22 mouse cellular contexts compared by ENCODE assay signal in genomic region chr12:105948322-105948721, GRCm38 (mm10).
A peak's percentile ranks its signal among the peaks of the same experiment; 100 is the strongest.
DNase-seq lines count a peak whose midpoint lies in the region; ATAC-seq and TF ChIP-seq lines count a peak whose summit lies in the region.
"Had no signal": no experiment of that assay in that cellular context is flagged by ENCODE, and none has a peak within 500 bp of the region (broad histone marks: within the 10 kb centered on the region; RNA-seq: fewer than 3 reads in every experiment).

No protein-coding gene starts in this region.

- no peak for TF ChIP-seq RAD21 in CH12.LX (IDR thresholded peaks at IDR 0.05; ENCODE audit: low read depth, low read length)
- TF ChIP-seq RAD21 in MEL (IDR thresholded peaks at IDR 0.05; ENCODE audit: low read depth, low read length), result no peak

- TF ChIP-seq POLR2A in CH12.LX (IDR thresholded peaks at IDR 0.05; ENCODE audit: low read depth, low read length) (no peak), MEL (IDR thresholded peaks at IDR 0.05; ENCODE audit: control insufficient read depth in 1 of 2, insufficient read depth in 1 of 2, low read depth in 1 of 2, low read length in 2 of 2, poor library complexity in 1 of 2) (no peak)

- in situ Hi-C loops in CH12.LX (cut with MboI; ENCODE audit: low pct_ligation_motif_present, low pct_unique_long_range_greater_than_20kb, low sequenced_read_pairs), result no loop called here

- no peak for ATAC-seq in midbrain, embryonic 11.5 days (ENCODE audit: low FRiP score)
- ATAC-seq in midbrain, embryonic 13.5 days, result no peak
- ATAC-seq: activated CD4-positive, CD25-positive, alpha-beta regulatory T cell, adult 4 months; CD4-positive, CD25-positive, alpha-beta regulatory T cell, adult 4 months; Patski had no signal

- TF ChIP-seq EP300 in CH12.LX (IDR thresholded peaks at IDR 0.05; ENCODE audit: low read length) (no peak), MEL (IDR thresholded peaks at IDR 0.05; ENCODE audit: low read depth in 1 of 2, low read length in 2 of 2) (no peak)

- H3K9ac ChIP-seq in midbrain, embryonic 11.5 days (ENCODE audit: low read length), result no peak overlapping the region
- no peak overlapping the region for H3K9ac ChIP-seq in midbrain, embryonic 13.5 days (replicated peaks)
- H3K9ac ChIP-seq in CH12.LX (ENCODE audit: insufficient read depth, low read depth) (no peak overlapping the region), MEL (ENCODE audit: control insufficient read depth, low read depth, low read length, poor library complexity, severe bottlenecking) (no peak overlapping the region)

- TF ChIP-seq CTCF in CH12.LX (conservative IDR thresholded peaks at IDR 0.05 in 1 of 2, IDR thresholded peaks at IDR 0.05 in 1 of 2; ENCODE audit: low read depth in 2 of 2, low read length in 2 of 2) (no peak), MEL (IDR thresholded peaks at IDR 0.05 in 2 of 3, conservative IDR thresholded peaks at IDR 0.05 in 1 of 3; ENCODE audit: control insufficient read depth in 1 of 3, insufficient read depth in 1 of 3, low read depth in 2 of 3, low read length in 3 of 3, poor library complexity in 1 of 3, severe bottlenecking in 1 of 3) (no peak)

- DNase-seq in midbrain, embryonic 11.5 days (ENCODE audit: low spot score, missing footprints), result peak; percentile 39
- DNase-seq in CH12.LX (ENCODE audit: extremely low read depth) (no peak), MEL (ENCODE audit: low read depth, low spot score) (no peak)
- no peak for DNase-seq in spleen, adult 12 weeks (ENCODE audit: low spot score)
- no peak for DNase-seq in spleen, postnatal 14 days (ENCODE audit: low spot score in 2 of 2)
- DNase-seq: adrenal gland, adult 2 months; adrenal gland, adult 8-10 months; adrenal gland, postnatal 10 days; adrenal gland, postnatal 14 days; adrenal gland, postnatal 25 days; adrenal gland, postnatal 36 days; B cell, adult 2 months; cerebellum, adult 11 months; cerebellum, adult 11-12 months; cerebellum, adult 18-20 months; cerebellum, adult 2 months; cerebellum, adult 8-10 months had no signal

- H3K27me3 ChIP-seq in midbrain, embryonic 11.5 days (ENCODE audit: control insufficient read depth, insufficient read depth, low read length), result no peaks in the 10 kb centered on the region
- no peaks in the 10 kb centered on the region for H3K27me3 ChIP-seq in midbrain, embryonic 13.5 days
- H3K27me3 ChIP-seq in CH12.LX (replicated peaks), result no peaks in the 10 kb centered on the region
- no peaks in the 10 kb centered on the region for H3K27me3 ChIP-seq in MEL (ENCODE audit: control insufficient read depth in 1 of 2, insufficient read depth in 2 of 2, low read length in 2 of 2)

- H3K4me2 ChIP-seq in midbrain, embryonic 11.5 days, result no peak overlapping the region
- no peak overlapping the region for H3K4me2 ChIP-seq in midbrain, embryonic 13.5 days (replicated peaks)
- no peak overlapping the region for H3K4me2 ChIP-seq in CH12.LX (ENCODE audit: insufficient read depth, low read depth, poor library complexity, severe bottlenecking)

- H3K4me3 ChIP-seq in midbrain, embryonic 11.5 days (ENCODE audit: low read depth, low read length), result no peak overlapping the region
- no peak overlapping the region for H3K4me3 ChIP-seq in midbrain, embryonic 13.5 days (replicated peaks)
- H3K4me3 ChIP-seq in CH12.LX (replicated peaks in 1 of 3; ENCODE audit: low read depth in 2 of 3, low read length in 2 of 3, poor library complexity in 1 of 3) (no peak overlapping the region), MEL (ENCODE audit: control insufficient read depth in 1 of 2, insufficient read depth in 1 of 2, low read depth in 2 of 2, low read length in 2 of 2) (no peak overlapping the region)

- H3K27ac ChIP-seq in midbrain, embryonic 11.5 days (ENCODE audit: low read depth, low read length), result no peak overlapping the region
- no peak overlapping the region for H3K27ac ChIP-seq in midbrain, embryonic 13.5 days
- H3K27ac ChIP-seq in CH12.LX (ENCODE audit: insufficient read depth, low read depth) (no peak overlapping the region), MEL (ENCODE audit: control insufficient read depth, low read depth, low read length) (no peak overlapping the region)

- H3K36me3 ChIP-seq in midbrain, embryonic 11.5 days (ENCODE audit: control insufficient read depth, insufficient read depth, low read length), result no peaks in the 10 kb centered on the region
- H3K36me3 ChIP-seq in midbrain, embryonic 13.5 days, result no peaks in the 10 kb centered on the region
- no peaks in the 10 kb centered on the region for H3K36me3 ChIP-seq in CH12.LX (replicated peaks in 1 of 2; ENCODE audit: control insufficient read depth in 1 of 2, insufficient read depth in 1 of 2, low read length in 1 of 2)
- no peaks in the 10 kb centered on the region for H3K36me3 ChIP-seq in MEL (ENCODE audit: control insufficient read depth in 1 of 2, insufficient read depth in 2 of 2, low read length in 2 of 2)
- H3K36me3 ChIP-seq: G1E had no signal

- H3K79me2 ChIP-seq in CH12.LX (replicated peaks; ENCODE audit: control insufficient read depth, extremely low read depth, insufficient read depth, poor library complexity, severe bottlenecking) (no peaks in the 10 kb centered on the region), MEL (ENCODE audit: control insufficient read depth, insufficient read depth, low read length, poor library complexity) (no peaks in the 10 kb centered on the region)

- H3K4me1 ChIP-seq in midbrain, embryonic 11.5 days (ENCODE audit: control insufficient read depth, insufficient read depth, low read length), result no peaks in the 10 kb centered on the region
- 0 out of 2 replicates have a peak, but pooled peaks cover 4% of the 10 kb centered on the region for H3K4me1 ChIP-seq in midbrain, embryonic 13.5 days (replicated peaks)
- peaks cover 0 to 4% of the 10 kb centered on the region in 2 experiments; a peak in 1 of 4 replicates for H3K4me1 ChIP-seq in CH12.LX (ENCODE audit: control insufficient read depth in 1 of 2, insufficient read depth in 2 of 2)
- H3K4me1 ChIP-seq in MEL (ENCODE audit: control insufficient read depth in 1 of 2, insufficient read depth in 2 of 2, low read length in 2 of 2), result peaks cover 0 to 7% of the 10 kb centered on the region in 2 experiments; a peak in 3 of 4 replicates

- WGBS in midbrain, embryonic 11.5 days, result 89% methylated on average over 2 of the region's 2 CpGs
- WGBS in midbrain, embryonic 13.5 days, result 87% methylated on average over 2 of the region's 2 CpGs

- dilution Hi-C loops in CH12.LX (cut with MboI; ENCODE audit: extremely low pct_ligation_motif_present, extremely low pct_unique_long_range_greater_than_20kb, low sequenced_read_pairs), result no loop called here

- H3K9me3 ChIP-seq in midbrain, embryonic 11.5 days (ENCODE audit: control insufficient read depth, low read length), result no peaks in the 10 kb centered on the region
- H3K9me3 ChIP-seq in midbrain, embryonic 13.5 days, result no peaks in the 10 kb centered on the region
- H3K9me3 ChIP-seq in CH12.LX (replicated peaks; ENCODE audit: low read length) (no peaks in the 10 kb centered on the region), MEL (replicated peaks; ENCODE audit: insufficient read depth, low read length) (no peaks in the 10 kb centered on the region)

TF ChIP-seq in CH12.LX, 34 proteins besides CTCF, POLR2A, EP300 and RAD21:
- TF ChIP-seq BHLHE40 (IDR thresholded peaks at IDR 0.05; ENCODE audit: low read depth, low read length) (0 out of 2 replicates have a peak, but pooled peaks have one; percentile 15), USF1 (IDR thresholded peaks at IDR 0.05; ENCODE audit: low read depth, low read length) (peak; percentile 26; the same call in 1 of the 2 replicates), POLR2AphosphoS2 (IDR thresholded peaks at IDR 0.05; ENCODE audit: low read depth, low read length) (no peak), IRF4 (IDR thresholded peaks at IDR 0.05; ENCODE audit: low read depth, low read length) (no peak)

TF ChIP-seq in MEL, 35 proteins besides CTCF, POLR2A, EP300 and RAD21:
- TF ChIP-seq USF2 (IDR thresholded peaks at IDR 0.05; ENCODE audit: borderline replicate concordance in 1 of 2, insufficient read depth in 1 of 2, low read depth in 1 of 2, low read length in 2 of 2) (peak in 1 of 2 experiments; percentile 38; a peak in 1 of 4 replicates), USF1 (IDR thresholded peaks at IDR 0.05; ENCODE audit: low read depth, low read length) (peak; percentile 86), BHLHE40 (IDR thresholded peaks at IDR 0.05; ENCODE audit: borderline replicate concordance, low read depth, low read length) (peak; percentile 59; the same call in 1 of the 2 replicates), MAX (IDR thresholded peaks at IDR 0.05; ENCODE audit: low read length) (0 out of 2 replicates have a peak, but pooled peaks have one; percentile 30), KAT2A (conservative IDR thresholded peaks at IDR 0.05; ENCODE audit: low read depth, low read length) (no peak), UBTF (IDR thresholded peaks at IDR 0.05; ENCODE audit: borderline replicate concordance, insufficient read depth, low read depth, low read length) (no peak)
